Mouse (Mus musculus) gastrocnemius, adult 2 months (tissue): ENCODE results near the gene Dlec1. TPM values are rescaled to one million over a fixed set of nuclear protein-coding genes. Genes with fewer than 3 reads are reported as not detected.

ENCODE experiments used
- DNase-seq: peaks from one replicate; pipeline ENCODE4 v3.0.0; 2022
- H3K27ac ChIP-seq: fragments of 200-600 bp; 2 replicates; pipeline ENCODE4 v1.8.1; 2022; ENCODE audit warnings: mild to moderate bottlenecking
- H3K4me3 ChIP-seq: fragments of 200-600 bp; 2 replicates; pipeline ENCODE4 v1.8.1; 2022; ENCODE audit warnings: mild to moderate bottlenecking, moderate library complexity
- CTCF ChIP-seq: fragments of 200-600 bp; IDR thresholded peaks from 2 replicates; pipeline ENCODE4 v1.8.1; 2022; ENCODE audit warnings: antibody characterized with exemption, mild to moderate bottlenecking, moderate library complexity
- intact Hi-C: fragments of 180-260 bp; cut with DNase I; formaldehyde crosslinking; loops from one replicate; pipeline ENCODE4 v1.15.1; 2025
- total RNA-seq, 2 experiments: library from RNA; stranded (reverse); gene quantifications; 2 replicates each; pipeline ENCODE4 v1.2.3; 2021

Gene Dlec1
- total RNA-seq, 2 experiments from 2014 or later = not detected

- intact Hi-C loops = loop anchor here (5.0 to 10.0 kb wide), 3 partner anchors 37 to 197 kb away; no protein-coding TSS in a partner anchor
- TF ChIP-seq CTCF = no peak
- Histone ChIP-seq H3K4me3 (no peak overlapping the region), H3K27ac (no peak overlapping the region)
- no peak for DNase-seq
Measured at GRCm38 (mm10) chr9:119155416-119155815, 53.1 kb downstream of the Dlec1 start.

GRCm38 (mm10) chr9:119155826-119156225, 53.5 kb downstream of the Dlec1 start:
- TF ChIP-seq CTCF = no peak
- intact Hi-C loops = loop anchor here (5.0 to 10.0 kb wide), 3 partner anchors 36 to 196 kb away; no protein-coding TSS in a partner anchor
- no peak overlapping the region for H3K27ac ChIP-seq
- H3K4me3 ChIP-seq = no peak overlapping the region
- DNase-seq = peak; percentile 40

GRCm38 (mm10) chr9:119156278-119157201, 54.3 kb downstream of the Dlec1 start, which contains the start of gene Acaa1b:
TSS of gene Acaa1b (minus strand) at chr9:119157093.
- intact Hi-C loops = loop anchor here (5.0 to 10.0 kb wide), 3 partner anchors 36 to 196 kb away; no protein-coding TSS in a partner anchor
- Histone ChIP-seq H3K27ac (no peak within 1 kb of the TSS), H3K4me3 (peak within 1 kb of the TSS; percentile 66)
- TF ChIP-seq CTCF = peak; percentile 78
- DNase-seq = peak; percentile 86

GRCm38 (mm10) chr9:119158861-119159260, 56.6 kb downstream of the Dlec1 start, which contains the start of gene Gm47289:
TSS of gene Gm47289 (plus strand) at chr9:119159161.
- intact Hi-C loops = loop anchor here (5.0 to 10.0 kb wide), 3 partner anchors 33 to 193 kb away; no protein-coding TSS in a partner anchor
- TF ChIP-seq CTCF = no peak

GRCm38 (mm10) chr9:119160689-119161088, 58.4 kb downstream of the Dlec1 start:
- no peak overlapping the region for H3K4me3 ChIP-seq
- intact Hi-C loops = no loop called here
- no peak for TF ChIP-seq CTCF
- no peak overlapping the region for H3K27ac ChIP-seq
- no peak for DNase-seq

More at GRCm38 (mm10) chr9:119158861-119159260, 56.6 kb downstream of the Dlec1 start, which contains the start of gene Gm47289:
- DNase-seq = no peak
- no peak within 1 kb of the TSS for H3K4me3 ChIP-seq
- no peak within 1 kb of the TSS for H3K27ac ChIP-seq

- H3K27ac ChIP-seq = no peak overlapping the region
- H3K4me3 ChIP-seq = no peak overlapping the region
- no peak for DNase-seq
- no peak for TF ChIP-seq CTCF
- intact Hi-C loops = no loop called here
Measured at GRCm38 (mm10) chr9:119164743-119165142, 62.5 kb downstream of the Dlec1 start.

- no peak for TF ChIP-seq CTCF
- H3K4me3 ChIP-seq = no peak overlapping the region
- intact Hi-C loops = no loop called here
- no peak overlapping the region for H3K27ac ChIP-seq
- no peak for DNase-seq
Measured at GRCm38 (mm10) chr9:119165548-119165947, 63.3 kb downstream of the Dlec1 start.

GRCm38 (mm10) chr9:119167608-119168007, 65.3 kb downstream of the Dlec1 start:
- intact Hi-C loops = no loop called here
- no peak overlapping the region for H3K27ac ChIP-seq
- DNase-seq = no peak
- no peak for TF ChIP-seq CTCF
- H3K4me3 ChIP-seq = no peak overlapping the region

GRCm38 (mm10) chr9:119179292-119179691, 77.0 kb downstream of the Dlec1 start:
- DNase-seq = no peak
- Histone ChIP-seq H3K27ac (no peak overlapping the region), H3K4me3 (no peak overlapping the region)
- intact Hi-C loops = no loop called here
- no peak for TF ChIP-seq CTCF

- intact Hi-C loops = no loop called here
- DNase-seq = peak; percentile 43
- TF ChIP-seq CTCF = no peak
- Histone ChIP-seq H3K27ac (no peak overlapping the region), H3K4me3 (no peak overlapping the region)
Measured at GRCm38 (mm10) chr9:119181241-119181728, 79.0 kb downstream of the Dlec1 start.

- DNase-seq = peak; percentile 53
- intact Hi-C loops = loop anchor here (5.0 kb wide), 1 partner anchor 35 kb away; the partner anchor contains the start of genes Acaa1b and Gm47289
- H3K4me3 ChIP-seq = no peak overlapping the region
- TF ChIP-seq CTCF = peak; percentile 73
- H3K27ac ChIP-seq = no peak overlapping the region
Measured at GRCm38 (mm10) chr9:119192202-119192990, 90.1 kb downstream of the Dlec1 start.

Other genes with a start within 250 kb of the Dlec1 start
- gene Ctdspl, start 176.0 kb upstream of the Dlec1 start, total RNA-seq = 1 to 10 TPM; 3.5 to 5.9 TPM
- under 1 TPM in 1 of 2 experiments, not detected in 1; 0.45 TPM for gene Vill, start 49.7 kb upstream of the Dlec1 start, total RNA-seq
- 1 to 10 TPM; 7.6 to 9.6 TPM for gene Plcd1, start 9.0 kb upstream of the Dlec1 start, total RNA-seq
- gene Acaa1b, start 54.6 kb downstream of the Dlec1 start, total RNA-seq = under 1 TPM; 0.46 to 0.84 TPM
- not detected for gene Gm47289, start 56.7 kb downstream of the Dlec1 start, total RNA-seq
- not detected for gene Slc22a13, start 106.6 kb downstream of the Dlec1 start, total RNA-seq
- gene Oxsr1, start 219.9 kb downstream of the Dlec1 start, total RNA-seq = 10 to 100 TPM; 55.9 to 64.1 TPM
- 10 to 100 TPM; 31.1 to 42.3 TPM for gene Acaa1a, start 237.2 kb downstream of the Dlec1 start, total RNA-seq
- 1 to 10 TPM; 4.3 to 5.0 TPM for gene Myd88, start 238.9 kb downstream of the Dlec1 start, total RNA-seq